Mouse (Mus musculus): ENCODE measurements around the gene BC030500. TPM values are rescaled to one million over a fixed set of nuclear protein-coding genes. Genes with fewer than 3 reads are reported as not detected.

The BC030500 gene
- polyA plus RNA-seq (2012): not detected in 2 replicates

GRCm38 (mm10) chr8:58911677-58912076 lies at the start of gene BC030500:
TSS of gene BC030500 (plus strand) at chr8:58911755.
- Histone ChIP-seq H3K36me3 (ENCODE audit: control insufficient read depth) (no peaks in the 10 kb centered on the region), H3K4me3 (replicated peaks) (no peak within 1 kb of the TSS), H3K9me3 (ENCODE audit: control insufficient read depth, low read length) (no peaks in the 10 kb centered on the region; the same call in 1 of the 2 replicates), H3K27me3 (ENCODE audit: control insufficient read depth) (peaks cover 19% of the 10 kb centered on the region), H3K4me1 (ENCODE audit: control insufficient read depth) (no peaks in the 10 kb centered on the region)
- TF ChIP-seq GATA1 (IDR thresholded peaks at IDR 0.05; ENCODE audit: low read length) (no peak), TAL1 (IDR thresholded peaks at IDR 0.05; ENCODE audit: low read length) (no peak)

DNA sequence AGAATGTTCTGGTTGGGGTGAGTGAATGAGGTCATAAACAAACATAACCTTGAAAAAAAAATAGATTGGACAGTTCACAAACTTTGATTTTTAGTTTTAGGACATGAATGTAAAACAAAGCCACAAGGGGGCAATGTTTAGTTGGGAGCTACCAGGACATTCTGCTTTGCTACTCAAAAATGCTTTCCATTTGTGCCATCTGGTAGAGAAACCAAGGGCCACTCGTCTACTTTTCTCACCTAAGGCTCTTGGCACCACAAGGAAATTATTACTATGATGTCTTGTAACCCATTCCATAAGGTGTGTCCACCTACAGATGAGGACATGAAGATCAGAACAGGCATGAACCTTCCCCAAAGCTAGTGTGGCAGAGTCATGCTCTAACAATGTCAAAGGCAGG lies 25.1 kb upstream of the BC030500 start:
- Histone ChIP-seq H3K9me3 (ENCODE audit: control insufficient read depth, low read length) (no peaks in the 10 kb centered on the region), H3K4me1 (ENCODE audit: control insufficient read depth) (no peaks in the 10 kb centered on the region), H3K27me3 (ENCODE audit: control insufficient read depth) (no peaks in the 10 kb centered on the region), H3K36me3 (ENCODE audit: control insufficient read depth) (no peaks in the 10 kb centered on the region), H3K4me3 (replicated peaks) (no peak overlapping the region)
- TF ChIP-seq TAL1 (IDR thresholded peaks at IDR 0.05; ENCODE audit: low read length) (no peak), GATA1 (IDR thresholded peaks at IDR 0.05; ENCODE audit: low read length) (no peak)

DNA sequence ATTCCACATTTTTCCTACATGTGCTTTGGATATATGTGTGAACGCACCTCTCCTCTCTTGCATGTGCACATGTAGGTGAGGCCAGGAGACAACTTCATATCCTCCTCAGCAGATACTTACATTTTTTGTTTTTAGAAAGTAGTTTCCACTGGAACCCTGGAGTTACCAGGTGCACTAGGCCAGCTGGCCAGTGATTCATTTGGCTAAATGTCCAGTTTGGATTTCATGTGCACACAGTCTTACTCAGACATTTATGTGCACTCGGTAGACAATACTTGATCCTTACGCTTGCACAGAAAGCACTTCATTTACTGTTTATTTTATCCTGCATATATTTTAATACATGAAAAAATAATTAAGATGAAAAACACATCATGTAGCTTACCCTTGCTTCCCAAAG lies 21.0 kb upstream of the BC030500 start:
- Histone ChIP-seq H3K27me3 (ENCODE audit: control insufficient read depth) (no peaks in the 10 kb centered on the region), H3K4me1 (ENCODE audit: control insufficient read depth) (no peaks in the 10 kb centered on the region), H3K36me3 (ENCODE audit: control insufficient read depth) (no peaks in the 10 kb centered on the region), H3K4me3 (replicated peaks) (no peak overlapping the region), H3K9me3 (ENCODE audit: control insufficient read depth, low read length) (no peaks in the 10 kb centered on the region)
- TF ChIP-seq TAL1 (IDR thresholded peaks at IDR 0.05; ENCODE audit: low read length) (no peak), GATA1 (IDR thresholded peaks at IDR 0.05; ENCODE audit: low read length) (no peak)

- Histone ChIP-seq H3K9me3 (ENCODE audit: control insufficient read depth, low read length) (no peaks in the 10 kb centered on the region), H3K4me3 (replicated peaks) (no peak overlapping the region), H3K4me1 (ENCODE audit: control insufficient read depth) (no peaks in the 10 kb centered on the region), H3K36me3 (ENCODE audit: control insufficient read depth) (no peaks in the 10 kb centered on the region), H3K27me3 (ENCODE audit: control insufficient read depth) (no peaks in the 10 kb centered on the region)
- TF ChIP-seq TAL1 (IDR thresholded peaks at IDR 0.05; ENCODE audit: low read length): no peak
- TF ChIP-seq GATA1 (IDR thresholded peaks at IDR 0.05; ENCODE audit: low read length): no peak
Measured at GRCm38 (mm10) chr8:58895960-58896359, 15.6 kb upstream of the BC030500 start.

- H3K36me3 ChIP-seq (ENCODE audit: control insufficient read depth): no peaks in the 10 kb centered on the region
- TF ChIP-seq GATA1 (IDR thresholded peaks at IDR 0.05; ENCODE audit: low read length): no peak
- TF ChIP-seq TAL1 (IDR thresholded peaks at IDR 0.05; ENCODE audit: low read length): no peak
- no peaks in the 10 kb centered on the region for H3K4me1 ChIP-seq (ENCODE audit: control insufficient read depth)
Measured at GRCm38 (mm10) chr8:58904465-58904864, 7.1 kb upstream of the BC030500 start.

DNA sequence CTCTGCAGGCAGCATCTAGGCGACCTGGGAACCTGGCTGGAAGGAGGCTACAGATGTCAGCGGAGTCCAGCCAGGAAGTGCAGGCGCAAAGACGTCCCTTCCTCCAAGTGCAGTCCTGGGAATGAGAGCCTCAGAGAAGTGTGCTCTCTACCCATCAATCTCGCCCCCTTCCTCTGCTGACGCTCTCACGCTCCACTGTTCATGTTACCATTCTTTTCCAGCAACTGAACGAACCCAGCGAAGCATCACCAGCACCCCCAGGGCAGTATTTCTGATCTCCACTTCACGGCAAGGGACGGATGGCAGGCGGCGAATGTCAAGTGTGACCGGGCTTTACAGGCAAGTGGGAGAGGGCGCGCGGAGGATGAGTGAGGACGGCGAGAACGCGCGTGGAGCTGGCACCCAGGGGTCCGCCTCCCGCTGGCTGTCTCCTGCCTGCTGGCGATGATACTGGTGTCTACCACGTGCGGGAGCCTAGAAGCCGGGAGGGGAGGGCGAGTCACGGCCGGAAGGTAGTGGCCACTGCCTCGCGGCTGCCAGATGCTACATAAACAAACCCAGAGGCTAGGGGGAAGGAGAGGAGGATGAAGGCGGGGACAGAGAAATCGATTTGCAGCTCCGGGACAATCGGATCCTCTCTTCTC lies 763 bp downstream of the BC030500 start, which contains the start of gene Galntl6:
Gene Galntl6, minus strand, starts transcription at position 445 of the 644 bp plus-strand sequence.
- no peaks in the 10 kb centered on the region for H3K36me3 ChIP-seq (ENCODE audit: control insufficient read depth)
- TF ChIP-seq GATA1 (IDR thresholded peaks at IDR 0.05; ENCODE audit: low read length) (no peak), TAL1 (IDR thresholded peaks at IDR 0.05; ENCODE audit: low read length) (no peak)
- H3K9me3 ChIP-seq (ENCODE audit: control insufficient read depth, low read length): no peaks in the 10 kb centered on the region; the same call in 1 of the 2 replicates
- no peak within 1 kb of the TSS for H3K4me3 ChIP-seq (replicated peaks)
- no peaks in the 10 kb centered on the region for H3K4me1 ChIP-seq (ENCODE audit: control insufficient read depth)
- peaks cover 19% of the 10 kb centered on the region for H3K27me3 ChIP-seq (ENCODE audit: control insufficient read depth)

More at GRCm38 (mm10) chr8:58904465-58904864, 7.1 kb upstream of the BC030500 start:
- Histone ChIP-seq H3K4me3 (replicated peaks) (no peak overlapping the region), H3K9me3 (ENCODE audit: control insufficient read depth, low read length) (no peaks in the 10 kb centered on the region), H3K27me3 (ENCODE audit: control insufficient read depth) (no peaks in the 10 kb centered on the region)

DNA sequence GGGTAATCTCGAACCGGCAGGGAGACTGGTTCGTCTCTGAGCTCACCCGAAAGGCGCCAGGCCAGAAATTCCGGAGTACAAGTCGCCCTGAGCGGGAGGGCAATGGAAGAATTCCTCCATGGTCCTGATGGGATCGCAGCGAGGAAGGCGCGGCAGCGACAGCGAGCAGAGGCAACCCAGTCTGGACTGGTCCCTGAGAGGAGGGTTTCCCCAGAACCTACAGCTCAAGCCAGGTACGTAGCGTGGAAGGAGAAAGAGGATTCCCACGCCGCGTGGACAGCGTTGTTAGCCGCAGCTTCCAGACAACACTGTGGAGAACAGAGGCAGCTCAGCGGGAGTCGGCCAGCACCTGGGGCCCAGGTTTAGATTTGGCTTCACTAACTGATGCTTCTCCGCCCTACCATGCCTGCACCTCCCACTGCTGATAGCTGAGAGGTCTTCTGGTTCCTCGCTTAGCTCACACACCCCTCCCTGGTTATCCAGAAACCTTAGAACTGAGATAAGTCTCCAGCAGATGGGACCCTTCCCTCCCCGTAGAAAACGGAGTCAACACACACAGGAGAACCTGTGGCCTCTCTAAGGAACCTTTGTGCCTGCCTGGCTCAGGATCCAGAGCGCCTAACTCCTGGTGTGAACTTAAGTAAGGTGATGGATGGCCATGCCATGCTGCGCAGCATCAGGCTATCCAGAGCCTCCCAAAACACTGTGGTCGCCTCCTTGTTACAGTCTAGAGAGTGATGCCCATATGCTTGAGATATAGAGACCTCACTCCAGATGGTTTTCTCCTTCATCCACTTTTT lies 1.5 kb downstream of the BC030500 start:
- H3K4me3 ChIP-seq (replicated peaks): no peak overlapping the region
- TF ChIP-seq TAL1 (IDR thresholded peaks at IDR 0.05; ENCODE audit: low read length): no peak

GRCm38 (mm10) chr8:58913640-58913968 lies 2.0 kb downstream of the BC030500 start:
- Histone ChIP-seq H3K27me3 (ENCODE audit: control insufficient read depth) (peaks cover 19% of the 10 kb centered on the region), H3K9me3 (ENCODE audit: control insufficient read depth, low read length) (no peaks in the 10 kb centered on the region; the same call in 1 of the 2 replicates), H3K4me3 (replicated peaks) (no peak overlapping the region), H3K4me1 (ENCODE audit: control insufficient read depth) (no peaks in the 10 kb centered on the region), H3K36me3 (ENCODE audit: control insufficient read depth) (no peaks in the 10 kb centered on the region)
- TF ChIP-seq TAL1 (IDR thresholded peaks at IDR 0.05; ENCODE audit: low read length): no peak
- TF ChIP-seq GATA1 (IDR thresholded peaks at IDR 0.05; ENCODE audit: low read length): no peak

More for the DNA sequence above, 1.5 kb downstream of the BC030500 start:
- Histone ChIP-seq H3K27me3 (ENCODE audit: control insufficient read depth) (peaks cover 19% of the 10 kb centered on the region), H3K4me1 (ENCODE audit: control insufficient read depth) (no peaks in the 10 kb centered on the region), H3K36me3 (ENCODE audit: control insufficient read depth) (no peaks in the 10 kb centered on the region), H3K9me3 (ENCODE audit: control insufficient read depth, low read length) (no peaks in the 10 kb centered on the region; the same call in 1 of the 2 replicates)

DNA sequence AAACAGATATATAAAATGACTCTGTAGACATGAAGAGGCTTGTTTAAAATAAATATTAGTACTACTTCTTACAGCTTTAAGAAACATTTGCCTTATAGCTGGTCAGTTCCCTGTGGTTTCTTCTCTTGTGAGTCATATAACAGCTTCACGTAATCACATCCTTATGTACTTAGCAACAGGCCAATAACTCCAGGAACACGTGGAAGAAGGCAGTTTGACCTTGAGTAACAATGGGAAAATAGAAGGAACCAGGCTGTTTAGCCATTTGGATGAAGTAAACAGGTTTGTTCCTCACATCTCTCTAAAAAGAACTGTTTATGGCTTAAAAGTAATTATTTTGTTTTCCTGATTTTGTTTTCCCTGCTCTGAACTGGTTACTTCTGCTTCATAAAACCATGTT lies 3.6 kb downstream of the BC030500 start:
- Histone ChIP-seq H3K4me1 (ENCODE audit: control insufficient read depth) (no peaks in the 10 kb centered on the region), H3K9me3 (ENCODE audit: control insufficient read depth, low read length) (no peaks in the 10 kb centered on the region; the same call in 1 of the 2 replicates)
- TF ChIP-seq GATA1 (IDR thresholded peaks at IDR 0.05; ENCODE audit: low read length) (no peak), TAL1 (IDR thresholded peaks at IDR 0.05; ENCODE audit: low read length) (no peak)

More for the DNA sequence above, 3.6 kb downstream of the BC030500 start:
- no peaks in the 10 kb centered on the region for H3K36me3 ChIP-seq (ENCODE audit: control insufficient read depth)
- H3K27me3 ChIP-seq (ENCODE audit: control insufficient read depth): peaks cover 19% of the 10 kb centered on the region
- no peak overlapping the region for H3K4me3 ChIP-seq (replicated peaks)

All from erythroblast, embryonic 14.5 days (primary cell).